Mouse (Mus musculus) ES-E14 (cell line): Measurements from ENCODE around the gene Spef1. TPM values are rescaled to one million over a fixed set of nuclear protein-coding genes. Genes with fewer than 3 reads are reported as not detected.
A peak's percentile ranks its signal among the peaks of the same experiment; 100 is the strongest.

Experiments used
- DNase-seq: peaks from one replicate; pipeline ENCODE4 v3.0.0-alpha.2; 2013; ENCODE audit warnings: low read depth, low spot score
- H3K27ac ChIP-seq: 2 replicates; pipeline ENCODE4 v1.5.1; 2012; ENCODE audit warnings: low read depth, mild to moderate bottlenecking, low read length, moderate library complexity, mixed read lengths; ENCODE audit not compliant: poor library complexity, insufficient read depth, severe bottlenecking
- H3K36me3 ChIP-seq: 2 replicates; pipeline ENCODE4 v1.6.1; 2012; ENCODE audit warnings: mild to moderate bottlenecking, low read length, moderate library complexity, mixed read lengths; ENCODE audit not compliant: control insufficient read depth, poor library complexity, insufficient read depth, severe bottlenecking
- H3K4me1 ChIP-seq, 2 experiments: fragments of 150-350 bp in 1 of 2; sonication (generic) in 1 of 2; 2 replicates each; pipeline ENCODE4 v1.6.1; 2012; ENCODE audit warnings: low read length in 2 of 2, mild to moderate bottlenecking in 1 of 2, mixed read lengths in 1 of 2; ENCODE audit not compliant: control insufficient read depth in 2 of 2, insufficient read depth in 2 of 2, poor library complexity in 1 of 2
- H3K4me3 ChIP-seq, 2 experiments: fragments of 150-350 bp in 1 of 2; sonication (generic) in 1 of 2; 2 replicates each; pipeline ENCODE4 v1.5.1; 2012; ENCODE audit warnings: low read length in 2 of 2, low read depth in 1 of 2, mild to moderate bottlenecking in 1 of 2, mixed read lengths in 1 of 2; ENCODE audit not compliant: insufficient read depth in 1 of 2, poor library complexity in 1 of 2, severe bottlenecking in 1 of 2
- H3K9ac ChIP-seq: 2 replicates; pipeline ENCODE4 v1.6.1; 2012; ENCODE audit warnings: low read depth, mild to moderate bottlenecking, low read length, mixed read lengths; ENCODE audit not compliant: poor library complexity, insufficient read depth, severe bottlenecking
- H3K9me3 ChIP-seq: fragments of 150-350 bp; sonication (generic); 2 replicates; pipeline ENCODE4 v1.6.1; 2012; ENCODE audit warnings: low read depth, mild to moderate bottlenecking, low read length; ENCODE audit not compliant: control insufficient read depth, insufficient read depth
- CHD2 ChIP-seq: IDR thresholded peaks from 2 replicates; pipeline ENCODE4 v1.6.1; 2014; ENCODE audit warnings: mild to moderate bottlenecking, low read depth, low read length, inconsistent platforms
- HCFC1 ChIP-seq: IDR thresholded peaks from 2 replicates; pipeline ENCODE4 v1.6.1; 2012; ENCODE audit warnings: low read length, inconsistent platforms, borderline replicate concordance; ENCODE audit not compliant: insufficient read depth
- MAFK ChIP-seq: IDR thresholded peaks from 2 replicates; pipeline ENCODE4 v1.6.1; 2014; ENCODE audit warnings: mild to moderate bottlenecking, low read depth, low read length, inconsistent platforms; ENCODE audit not compliant: insufficient read depth
- ZC3H11A ChIP-seq: IDR thresholded peaks from 2 replicates; pipeline ENCODE4 v1.6.1; 2012; ENCODE audit warnings: low read depth, mild to moderate bottlenecking, inconsistent platforms, low read length, borderline replicate concordance
- ZNF384 ChIP-seq: IDR thresholded peaks from 2 replicates; pipeline ENCODE4 v1.6.1; 2012; ENCODE audit warnings: low read depth, low read length, inconsistent platforms
- in situ Hi-C, 2 experiments: fragments of 600-800 bp; cut with MboI; formaldehyde crosslinking; loops; one replicate each; pipeline ENCODE4 v1.15.1; 2025; ENCODE audit warnings: low sequenced_read_pairs in 2 of 2, inconsistent platforms in 1 of 2; ENCODE audit not compliant: unreplicated experiment in 2 of 2
- total RNA-seq: library from RNA; depleted of rRNA; stranded (reverse); fragments of 300-350 nt; gene quantifications from 2 replicates; pipeline ENCODE4 v1.2.3, GENCODE M21; 2012; rRNA removed

Spef1 gene
- total RNA-seq = 1.5 and 1.6 TPM in 2 replicates

DNA sequence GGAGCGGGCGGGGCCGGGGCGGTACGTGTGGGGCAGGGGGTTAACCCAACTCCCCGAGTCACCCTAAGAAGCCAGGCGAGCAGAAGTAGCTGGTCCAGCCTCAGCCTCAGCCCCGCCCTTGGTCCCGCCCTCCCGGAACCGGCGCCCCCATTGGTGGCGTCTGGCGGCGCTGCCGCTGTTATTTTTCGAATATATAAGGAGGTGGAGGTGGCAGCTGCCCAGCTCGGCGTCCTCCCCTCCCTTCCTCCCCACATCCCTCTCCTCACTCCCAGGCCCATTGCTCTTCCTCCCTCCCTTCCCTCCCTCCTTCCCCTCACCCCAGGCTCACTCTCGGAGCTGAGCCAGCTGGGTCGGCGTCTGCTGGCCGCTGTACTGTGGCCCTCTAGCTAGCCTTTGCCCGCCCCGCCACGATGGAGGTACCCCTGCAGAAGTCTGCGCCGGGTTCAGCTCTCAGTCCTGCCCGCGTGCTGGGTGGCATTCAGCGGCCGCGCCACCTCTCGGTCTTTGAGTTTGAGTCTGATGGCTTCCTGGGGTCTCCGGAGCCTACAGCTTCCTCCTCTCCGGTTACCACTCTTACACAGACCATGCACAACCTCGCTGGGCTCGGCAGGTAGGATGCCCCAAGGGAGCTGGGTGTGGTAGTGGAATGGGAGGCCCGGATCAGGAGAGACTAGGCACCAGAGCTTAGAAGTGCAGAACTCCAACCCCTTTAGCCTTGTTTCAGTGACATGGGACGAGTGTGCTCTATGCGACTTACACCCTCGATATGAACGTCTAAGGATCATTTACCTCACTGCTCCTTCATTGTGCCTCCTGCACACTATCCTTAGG, at the start of gene Spef1, which contains the start of gene Cdc25b:
Gene Spef1 (minus strand): TSS at position 512 of the 831 bp plus-strand sequence.
Gene Cdc25b (plus strand): TSS at position 179 of the 831 bp plus-strand sequence.
- no peak for DNase-seq
- no peak for TF ChIP-seq ZNF384
- TF ChIP-seq CHD2 = no peak
- no peak for TF ChIP-seq HCFC1
- no peak for TF ChIP-seq MAFK
- Histone ChIP-seq H3K27ac (no peak within 1 kb of the TSS), H3K4me3 (peak within 1 kb of the TSS; percentile 75 to 90), H3K9ac (peak within 1 kb of the TSS; percentile 82), H3K9me3 (no peaks in the 10 kb centered on the region), H3K4me1 (peaks cover 0 to 13% of the 10 kb centered on the region in 2 experiments; a peak in 3 of 4 replicates), H3K36me3 (peaks cover 5% of the 10 kb centered on the region; the same call in 1 of the 2 replicates)
- in situ Hi-C loops = no loop called here

GRCm38 (mm10) chr2:131234970-131235635, 48.0 kb upstream of the Spef1 start:
- TF ChIP-seq CHD2 = no peak
- no peak for TF ChIP-seq MAFK
- no peak for TF ChIP-seq HCFC1
- no peak for TF ChIP-seq ZNF384
- no peak for TF ChIP-seq ZC3H11A
- no peak for DNase-seq
- H3K36me3 ChIP-seq = peaks cover 3% of the 10 kb centered on the region; the same call in 1 of the 2 replicates
- in situ Hi-C loops = no loop called here
- peaks cover 5 to 8% of the 10 kb centered on the region in 2 experiments; a peak in 3 of 4 replicates for H3K4me1 ChIP-seq
- no peak overlapping the region for H3K9ac ChIP-seq
- peak overlapping the region in 1 of 2 experiments; percentile 64; a peak in 1 of 4 replicates for H3K4me3 ChIP-seq
- H3K9me3 ChIP-seq = no peaks in the 10 kb centered on the region
- H3K27ac ChIP-seq = no peak overlapping the region

GRCm38 (mm10) chr2:131234127-131234650, 47.1 kb upstream of the Spef1 start:
- peak overlapping the region; percentile 82 for H3K9ac ChIP-seq
- no peak overlapping the region for H3K27ac ChIP-seq
- H3K4me1 ChIP-seq = peaks cover 5 to 8% of the 10 kb centered on the region in 2 experiments; a peak in 3 of 4 replicates
- no peak for DNase-seq
- H3K4me3 ChIP-seq = peak overlapping the region; percentile 64 to 93
- in situ Hi-C loops = no loop called here
- no peaks in the 10 kb centered on the region for H3K9me3 ChIP-seq
- no peaks in the 10 kb centered on the region for H3K36me3 ChIP-seq
- TF ChIP-seq ZC3H11A = no peak
- no peak for TF ChIP-seq CHD2
- no peak for TF ChIP-seq ZNF384
- TF ChIP-seq HCFC1 = no peak

GRCm38 (mm10) chr2:131233307-131234126, 46.4 kb upstream of the Spef1 start, which contains the start of gene Mavs:
Mavs (plus strand) TSS chr2:131234063.
- Histone ChIP-seq H3K9ac (peak within 1 kb of the TSS; percentile 82), H3K27ac (no peak within 1 kb of the TSS), H3K36me3 (no peaks in the 10 kb centered on the region), H3K9me3 (no peaks in the 10 kb centered on the region), H3K4me3 (peak within 1 kb of the TSS; percentile 64 to 93), H3K4me1 (peaks cover 7 to 8% of the 10 kb centered on the region in 2 experiments; a peak in 3 of 4 replicates)
- in situ Hi-C loops = no loop called here
- peak; percentile 92 for DNase-seq
- TF ChIP-seq CHD2 = peak; percentile 50; the same call in 1 of the 2 replicates
- no peak for TF ChIP-seq HCFC1
- TF ChIP-seq ZC3H11A = no peak
- no peak for TF ChIP-seq ZNF384
- no peak for TF ChIP-seq MAFK
